Mouse (Mus musculus) layer of hippocampus, adult 18-20 months (tissue): Measurements from ENCODE around the gene Cby1. TPM values are rescaled to one million over a fixed set of nuclear protein-coding genes. Genes with fewer than 3 reads are reported as not detected.

ENCODE experiments used
- DNase-seq, 2 experiments: peaks; one replicate each; pipeline ENCODE4 v3.0.0; 2022; ENCODE audit warnings: low spot score in 2 of 2
- total RNA-seq, 2 experiments: library from RNA; stranded (reverse); gene quantifications; 2 replicates each; pipeline ENCODE4 v1.2.3; 2021

Gene Cby1
- total RNA-seq, 2 experiments from 2014 or later = 46.2 to 46.9 TPM

DNA sequence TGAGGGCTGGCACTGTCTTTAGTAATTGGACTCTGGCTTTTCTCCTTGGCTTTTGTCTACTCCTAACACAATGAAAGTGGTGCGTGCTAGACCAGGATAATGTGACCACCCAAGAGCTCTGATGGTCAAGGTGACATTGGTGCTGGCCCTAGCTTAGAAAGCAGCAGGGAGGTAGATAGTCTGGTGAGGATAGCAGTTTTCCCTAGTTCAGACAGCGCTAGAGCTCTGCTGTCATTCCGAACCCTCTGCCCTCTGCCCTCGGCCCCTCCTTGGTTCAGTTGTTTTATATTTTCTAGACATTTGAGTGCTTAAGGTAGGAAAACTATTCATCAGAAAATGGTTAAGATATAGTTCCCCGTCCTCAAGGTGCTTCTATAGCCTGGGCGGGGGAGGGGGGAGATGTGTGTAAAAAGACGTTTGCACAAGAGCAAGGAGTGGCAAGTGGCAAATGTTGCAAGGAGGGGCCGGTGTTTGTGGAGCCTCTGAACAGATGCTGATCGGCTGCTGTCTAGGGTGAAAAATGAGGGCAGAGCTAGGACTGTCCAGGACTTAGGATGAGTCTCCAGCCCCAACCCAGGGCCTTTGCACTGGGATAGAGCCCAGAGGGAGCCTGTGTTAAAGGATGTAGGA, 38.7 kb downstream of the Cby1 start:
- no peak for DNase-seq

DNA sequence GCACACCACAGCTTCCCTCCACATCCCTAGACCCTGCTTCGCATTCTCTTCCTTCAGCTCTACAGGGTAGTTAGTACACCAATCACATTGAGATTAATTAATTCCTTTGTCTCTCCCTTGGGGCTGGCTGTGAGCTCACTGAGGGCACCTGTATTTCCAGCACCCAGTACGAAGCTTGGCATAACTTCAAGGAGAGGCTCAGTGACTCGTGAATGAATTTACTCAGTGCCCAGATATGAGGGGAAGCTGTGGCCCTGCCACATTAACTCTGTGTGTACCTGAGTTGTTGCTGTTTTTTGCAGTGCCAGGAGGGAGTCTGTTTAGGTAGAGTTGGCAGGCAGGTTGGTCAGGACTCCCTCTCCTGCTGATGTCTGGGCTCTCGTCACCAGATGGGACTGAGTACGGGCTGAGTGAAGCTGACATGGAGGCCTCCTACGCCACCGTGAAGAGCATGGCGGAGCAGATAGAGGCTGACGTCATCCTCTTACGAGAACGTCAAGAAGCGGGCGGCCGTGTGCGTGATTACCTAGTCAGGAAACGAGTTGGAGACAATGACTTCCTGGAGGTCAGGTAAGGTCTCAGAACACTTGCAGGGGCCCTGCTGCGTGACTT, 47.7 kb downstream of the Cby1 start:
- no peak for DNase-seq

DNA sequence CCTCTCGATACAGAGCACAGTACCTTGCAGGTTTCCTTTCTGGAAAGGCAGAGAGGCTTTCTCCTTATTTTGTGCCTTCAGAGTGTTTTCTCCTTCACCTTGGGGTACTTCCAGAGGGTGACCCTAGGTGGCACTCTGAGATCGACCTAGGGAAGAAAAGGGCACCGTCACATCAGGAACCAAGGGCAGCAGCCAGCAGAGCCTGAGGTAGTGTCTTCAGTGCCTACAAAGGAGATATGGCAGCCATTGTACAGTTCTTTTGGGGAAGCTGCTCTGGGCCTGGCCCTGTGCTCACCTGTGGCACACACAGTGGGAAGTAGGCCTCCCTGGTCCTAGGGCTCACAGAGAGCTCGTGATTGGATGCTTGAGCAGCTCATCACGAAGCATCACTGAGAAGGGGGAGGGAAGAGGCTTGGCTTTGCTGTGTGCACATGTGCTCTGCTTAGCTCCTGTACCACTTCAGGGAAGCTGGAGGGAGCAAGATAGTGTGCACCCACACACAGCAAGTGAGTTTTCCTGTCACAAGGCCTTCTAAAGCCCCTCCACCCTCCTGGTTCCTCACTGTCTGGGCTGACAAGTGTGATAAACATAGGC, 49.3 kb downstream of the Cby1 start:
- no peak for DNase-seq

DNA sequence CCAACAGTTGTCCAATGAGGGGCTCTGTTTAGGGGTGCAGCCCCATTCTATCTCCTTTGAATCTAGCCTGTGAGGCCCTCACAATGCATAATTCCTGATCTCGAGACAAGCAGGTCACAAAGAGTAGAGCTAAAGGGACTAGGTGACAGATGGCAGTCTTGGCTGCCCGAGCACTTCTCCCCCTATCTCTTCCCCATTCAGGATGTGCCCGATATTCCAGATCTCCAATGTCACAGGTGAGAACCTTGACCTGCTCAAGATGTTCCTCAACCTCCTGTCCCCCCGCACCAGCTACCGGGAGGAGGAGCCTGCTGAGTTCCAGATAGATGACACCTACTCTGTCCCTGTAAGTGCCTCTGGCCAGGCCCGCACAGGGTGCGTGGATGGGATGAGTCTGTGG, 56.6 kb downstream of the Cby1 start:
- no peak for DNase-seq

DNA sequence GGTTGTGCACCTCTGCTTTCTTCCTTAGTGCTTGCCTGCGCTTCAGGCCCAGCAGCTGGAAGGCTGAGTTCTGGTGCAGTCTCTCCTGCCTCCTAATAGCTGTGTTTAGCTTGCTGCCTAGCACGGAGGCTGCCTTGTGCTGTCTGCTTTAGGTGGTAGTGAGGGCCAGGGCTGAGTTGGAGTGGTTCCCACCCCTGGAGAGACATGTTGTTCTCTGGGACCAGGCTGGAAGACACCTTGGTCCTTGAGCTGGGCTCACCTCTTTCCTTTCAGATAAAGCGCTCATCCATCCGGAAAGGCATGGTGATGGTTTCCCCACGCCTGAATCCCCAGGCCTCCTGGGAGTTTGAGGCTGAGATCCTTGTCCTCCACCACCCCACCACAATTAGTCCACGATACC, 57.7 kb downstream of the Cby1 start:
- no peak for DNase-seq

Other genes starting within 250 kb of the Cby1 start
- 100 to 1,000 TPM in 1 of 2 experiments, 10 to 100 TPM in 1; 95.9 to 109 TPM for gene Csnk1e, start 203.6 kb upstream of the Cby1 start, total RNA-seq
- 10 to 100 TPM; 87.2 to 88.5 TPM for gene Kcnj4, start 154.0 kb upstream of the Cby1 start, total RNA-seq
- gene Kdelr3, start 142.8 kb upstream of the Cby1 start, total RNA-seq = under 1 TPM; 0.45 to 0.53 TPM
- 100 to 1,000 TPM; 277 to 299 TPM for gene Ddx17, start 112.5 kb upstream of the Cby1 start, total RNA-seq
- gene Dmc1, start 54.1 kb upstream of the Cby1 start, total RNA-seq = under 1 TPM; 0.23 to 0.57 TPM
- 1 to 10 TPM; 8.3 to 9.4 TPM for gene Fam227a, start 243 bp upstream of the Cby1 start, total RNA-seq
- gene Tomm22, start 11.7 kb downstream of the Cby1 start, total RNA-seq = 10 to 100 TPM; 96.4 to 98.2 TPM
- 10 to 100 TPM; 49.4 TPM for gene Josd1, start 28.7 kb downstream of the Cby1 start, total RNA-seq
- gene Gtpbp1, start 31.6 kb downstream of the Cby1 start, total RNA-seq = 10 to 100 TPM; 51.7 to 56.9 TPM
- 10 to 100 TPM; 31.9 to 32.8 TPM for gene Sun2, start 83.3 kb downstream of the Cby1 start, total RNA-seq
- 10 to 100 TPM; 61.7 to 68.7 TPM for gene Dnal4, start 118.7 kb downstream of the Cby1 start, total RNA-seq
- 100 to 1,000 TPM; 714 to 740 TPM for gene Nptxr, start 145.6 kb downstream of the Cby1 start, total RNA-seq
- 10 to 100 TPM; 10.9 to 18.8 TPM for gene Npcd, start 175.0 kb downstream of the Cby1 start, total RNA-seq
- 100 to 1,000 TPM; 321 to 326 TPM for gene Cbx6, start 175.5 kb downstream of the Cby1 start, total RNA-seq
- gene Apobec3, start 232.5 kb downstream of the Cby1 start, total RNA-seq = 1 to 10 TPM; 4.3 to 4.4 TPM